Mouse (Mus musculus): Measurements from ENCODE around the gene Man1c1.

GRCm38 (mm10) chr4:134719489-134719888 lies 15.4 kb upstream of the Man1c1 start:
- TF ChIP-seq CTCF (IDR thresholded peaks at IDR 0.05; ENCODE audit: low read depth) = no peak
- TF ChIP-seq EP300 (IDR thresholded peaks at IDR 0.05; ENCODE audit: low read depth) = no peak
